Mouse (Mus musculus) midbrain, embryonic 11.5 days (tissue): ENCODE measurements around the gene Nudt21. TPM values are rescaled to one million over a fixed set of nuclear protein-coding genes. Genes with fewer than 3 reads are reported as not detected.

Experiments
- ATAC-seq: fragments of 200-750 bp; cut with Nextera tagmentation; 2 replicates; pipeline ENCODE4 v1.8.0; 2017; ENCODE audit warnings: moderate TSS enrichment, moderate library complexity; ENCODE audit not compliant: low FRiP score
- DNase-seq: peaks from one replicate; pipeline ENCODE4 v3.0.0; 2015; ENCODE audit warnings: low spot score; ENCODE audit errors: missing footprints
- H3K27ac ChIP-seq: fragments of 300-500 bp; sonication (generic); 2 replicates; pipeline ENCODE4 v1.5.1; 2014; ENCODE audit warnings: low read depth, low read length
- H3K27me3 ChIP-seq: fragments of 300-500 bp; sonication (generic); 2 replicates; pipeline ENCODE4 v1.6.1; 2014; ENCODE audit warnings: mild to moderate bottlenecking, low read length, moderate library complexity, mixed read lengths; ENCODE audit not compliant: control insufficient read depth, insufficient read depth
- H3K36me3 ChIP-seq: fragments of 300-500 bp; sonication (generic); 2 replicates; pipeline ENCODE4 v1.6.1; 2014; ENCODE audit warnings: mild to moderate bottlenecking, low read length, moderate library complexity, mixed read lengths; ENCODE audit not compliant: control insufficient read depth, insufficient read depth
- H3K4me1 ChIP-seq: fragments of 300-500 bp; sonication (generic); 2 replicates; pipeline ENCODE4 v1.6.1; 2014; ENCODE audit warnings: low read length; ENCODE audit not compliant: control insufficient read depth, insufficient read depth
- H3K4me2 ChIP-seq: fragments of 300-500 bp; sonication (generic); 2 replicates; pipeline ENCODE4 v1.6.1; 2014; ENCODE audit warnings: mild to moderate bottlenecking, moderate library complexity
- H3K4me3 ChIP-seq: fragments of 300-500 bp; sonication (generic); 2 replicates; pipeline ENCODE4 v1.5.1; 2014; ENCODE audit warnings: low read depth, low read length
- H3K9ac ChIP-seq: fragments of 300-500 bp; sonication (generic); 2 replicates; pipeline ENCODE4 v1.6.1; 2014; ENCODE audit warnings: low read length
- H3K9me3 ChIP-seq: fragments of 300-500 bp; sonication (generic); 2 replicates; pipeline ENCODE4 v1.6.1; 2016; ENCODE audit warnings: low read length; ENCODE audit not compliant: control insufficient read depth
- WGBS: fragments of 180-500 bp; shearing (Covaris S2); extraction: QIAGEN DNeasy Blood & Tissue Kit; methylation state at CpG from one replicate; pipeline ENCODE4 v1.1.7; 2014; 5-methylcytosine and 5-hydroxymethylcytosine counted together
- polyA plus RNA-seq: library from polyadenylated mRNA; unstranded; fragments of >200 nt; fragmentation: Nextera tagmentation; extraction: Ambion mirVana; gene quantifications from 2 replicates; pipeline ENCODE4 v1.2.1, GENCODE M21; 2014

Nudt21 gene
- 198 and 200 TPM in 2 replicates for polyA plus RNA-seq

- Histone ChIP-seq H3K4me2 (peak within 1 kb of the TSS; percentile 85), H3K27ac (peak within 1 kb of the TSS; percentile 35; the same call in 1 of the 2 replicates), H3K36me3 (no peaks in the 10 kb centered on the region), H3K4me3 (peak within 1 kb of the TSS; percentile 75), H3K27me3 (no peaks in the 10 kb centered on the region), H3K9ac (peak within 1 kb of the TSS; percentile 77), H3K4me1 (peaks cover 31% of the 10 kb centered on the region), H3K9me3 (no peaks in the 10 kb centered on the region)
- ATAC-seq (peak; percentile 99), DNase-seq (peak; percentile 100)
- WGBS: under 1% methylated on average over 41 of the region's 41 CpGs
Observed at GRCm38 (mm10) chr8:94036944-94037524, at the start of gene Nudt21, which contains the start of gene Ogfod1. TSS of gene Nudt21 (minus strand) at chr8:94037031. TSS of gene Ogfod1 (plus strand) at chr8:94037198.

GRCm38 (mm10) chr8:94076461-94077192, 39.8 kb upstream of the Nudt21 start:
- Histone ChIP-seq H3K9ac (no peak overlapping the region), H3K27ac (no peak overlapping the region), H3K4me1 (no peaks in the 10 kb centered on the region), H3K36me3 (no peaks in the 10 kb centered on the region), H3K9me3 (no peaks in the 10 kb centered on the region), H3K4me2 (no peak overlapping the region), H3K4me3 (no peak overlapping the region), H3K27me3 (no peaks in the 10 kb centered on the region)
- no peak for ATAC-seq
- 89% methylated on average over 12 of the region's 12 CpGs for WGBS
- DNase-seq: no peak

DNA sequence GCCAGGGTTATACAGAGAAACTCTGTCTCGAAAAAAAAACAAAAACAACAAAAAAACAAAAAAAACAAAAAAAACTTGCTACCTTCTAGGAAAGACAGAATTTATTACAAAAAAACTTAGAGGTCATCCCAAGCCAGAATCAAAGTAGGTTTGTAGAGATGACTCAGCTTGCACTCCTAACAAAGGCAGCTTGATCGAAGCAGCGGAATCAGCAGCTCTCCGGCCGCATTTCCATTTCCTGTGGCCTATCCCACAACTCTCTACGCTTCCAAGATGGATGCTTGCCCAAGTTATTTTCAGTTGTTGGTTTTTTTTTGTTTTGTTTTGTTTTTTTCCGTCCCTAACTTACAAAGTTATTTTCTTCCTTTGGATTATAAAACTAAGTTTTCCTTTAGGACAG, 32.0 kb upstream of the Nudt21 start:
- H3K4me1 ChIP-seq: peaks cover 6% of the 10 kb centered on the region; the same call in 1 of the 2 replicates
- peak; percentile 84 for DNase-seq
- no peaks in the 10 kb centered on the region for H3K27me3 ChIP-seq
- WGBS: 94% methylated on average over 7 of the region's 7 CpGs
- 0 out of 2 replicates have a peak, but pooled peaks cover 5% of the 10 kb centered on the region for H3K36me3 ChIP-seq
- no peak overlapping the region for H3K9ac ChIP-seq
- no peak for ATAC-seq
- H3K4me3 ChIP-seq: no peak overlapping the region
- no peak overlapping the region for H3K4me2 ChIP-seq
- H3K27ac ChIP-seq: no peak overlapping the region
- H3K9me3 ChIP-seq: no peaks in the 10 kb centered on the region

- H3K36me3 ChIP-seq: 0 out of 2 replicates have a peak, but pooled peaks cover 8% of the 10 kb centered on the region
- no peak overlapping the region for H3K9ac ChIP-seq
- H3K4me2 ChIP-seq: no peak overlapping the region
- no peaks in the 10 kb centered on the region for H3K27me3 ChIP-seq
- peak; percentile 91 for DNase-seq
- H3K4me1 ChIP-seq: peaks cover 6% of the 10 kb centered on the region; the same call in 1 of the 2 replicates
- ATAC-seq: peak; percentile 92
- H3K9me3 ChIP-seq: no peaks in the 10 kb centered on the region
- no peak overlapping the region for H3K4me3 ChIP-seq
- WGBS: 34% methylated on average over 11 of the region's 11 CpGs
- H3K27ac ChIP-seq: peak overlapping the region; percentile 15; the same call in 1 of the 2 replicates
Observed at GRCm38 (mm10) chr8:94066121-94066863, 29.5 kb upstream of the Nudt21 start.

DNA sequence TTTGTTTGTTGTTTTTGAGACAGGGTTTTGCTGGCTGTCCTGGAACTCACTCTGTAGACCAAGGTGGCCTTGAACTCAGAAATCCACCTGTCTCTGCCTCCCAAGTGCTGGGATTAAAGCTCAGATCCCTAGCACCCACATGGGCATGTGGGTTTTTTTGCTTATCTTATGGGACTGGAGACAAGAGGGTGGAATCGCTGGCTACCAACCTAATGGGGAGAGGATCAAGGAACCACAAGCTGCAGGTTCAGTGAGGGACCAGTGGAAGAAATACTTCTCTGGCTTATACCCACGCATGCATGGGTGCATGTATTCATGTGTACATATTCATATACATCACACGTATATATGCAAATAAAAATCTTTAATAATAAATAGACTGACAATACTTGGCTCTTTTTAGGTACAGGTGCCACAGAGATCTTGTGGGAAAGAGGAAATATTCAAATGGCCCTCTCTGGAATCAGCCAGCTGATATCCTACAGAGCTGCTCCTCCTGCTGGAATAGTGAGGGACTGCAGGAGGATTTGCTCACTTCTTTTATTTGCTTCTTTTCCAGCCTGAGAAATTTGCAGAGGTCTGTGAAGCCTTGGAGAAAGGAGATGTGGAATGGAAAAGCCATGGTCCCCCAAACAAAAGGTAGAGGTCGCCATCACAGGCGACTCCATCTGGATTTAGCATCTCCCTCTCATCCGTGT, 20.5 kb upstream of the Nudt21 start:
- Histone ChIP-seq H3K27me3 (no peaks in the 10 kb centered on the region), H3K27ac (no peak overlapping the region), H3K9me3 (no peaks in the 10 kb centered on the region), H3K4me3 (no peak overlapping the region), H3K4me2 (no peak overlapping the region), H3K9ac (no peak overlapping the region), H3K36me3 (peaks cover 3% of the 10 kb centered on the region; the same call in 1 of the 2 replicates), H3K4me1 (no peaks in the 10 kb centered on the region)
- DNase-seq: peak; percentile 94
- whole genome bisulfite sequencing: 67% methylated on average over 6 of the region's 6 CpGs
- ATAC-seq: no peak

- H3K9me3 ChIP-seq: no peaks in the 10 kb centered on the region
- no peak for ATAC-seq
- no peak for DNase-seq
- no peak overlapping the region for H3K27ac ChIP-seq
- no peak overlapping the region for H3K4me2 ChIP-seq
- no peaks in the 10 kb centered on the region for H3K27me3 ChIP-seq
- 87% methylated on average over 12 of the region's 12 CpGs for WGBS
- peaks cover 3% of the 10 kb centered on the region; the same call in 1 of the 2 replicates for H3K36me3 ChIP-seq
- no peak overlapping the region for H3K9ac ChIP-seq
- H3K4me3 ChIP-seq: no peak overlapping the region
- no peaks in the 10 kb centered on the region for H3K4me1 ChIP-seq
Observed at GRCm38 (mm10) chr8:94052696-94053095, 15.9 kb upstream of the Nudt21 start.

GRCm38 (mm10) chr8:94047845-94048244, 11.0 kb upstream of the Nudt21 start:
- Histone ChIP-seq H3K27me3 (no peaks in the 10 kb centered on the region), H3K4me2 (no peak overlapping the region), H3K9ac (no peak overlapping the region), H3K4me3 (no peak overlapping the region), H3K9me3 (no peaks in the 10 kb centered on the region), H3K4me1 (no peaks in the 10 kb centered on the region), H3K27ac (no peak overlapping the region), H3K36me3 (peaks cover 3% of the 10 kb centered on the region; the same call in 1 of the 2 replicates)
- ATAC-seq (no peak), DNase-seq (no peak)
- WGBS: 83% methylated on average over 2 of the region's 2 CpGs

DNA sequence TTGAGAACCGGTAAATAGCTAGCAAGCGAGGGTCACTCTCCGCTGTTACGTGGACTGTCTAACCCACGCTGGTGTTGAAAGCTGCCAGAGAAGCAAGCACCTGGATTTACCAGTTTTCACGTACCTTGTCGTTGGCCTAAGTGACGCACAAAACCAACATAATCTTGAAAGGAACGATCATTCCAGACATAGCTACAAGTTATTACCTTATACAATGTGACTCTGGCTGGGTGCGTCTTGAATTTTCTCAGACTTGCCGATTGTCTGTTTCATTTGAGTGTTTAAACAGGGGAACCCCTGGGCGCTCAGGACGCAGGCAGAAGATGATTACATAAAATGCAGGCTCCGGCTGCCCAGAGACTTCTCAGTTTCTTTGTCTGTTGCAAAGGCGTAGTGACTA, 975 bp upstream of the Nudt21 start:
- H3K9me3 ChIP-seq: no peaks in the 10 kb centered on the region
- no peaks in the 10 kb centered on the region for H3K27me3 ChIP-seq
- 13% methylated on average over 15 of the region's 15 CpGs for WGBS
- no peaks in the 10 kb centered on the region for H3K36me3 ChIP-seq
- H3K4me2 ChIP-seq: peak overlapping the region; percentile 85
- H3K9ac ChIP-seq: peak overlapping the region; percentile 73
- H3K4me1 ChIP-seq: peaks cover 31% of the 10 kb centered on the region
- no peak overlapping the region for H3K27ac ChIP-seq
- ATAC-seq (no peak), DNase-seq (peak; percentile 82)
- H3K4me3 ChIP-seq: peak overlapping the region; percentile 75
